Mouse (Mus musculus): ENCODE results near the gene Akap2. TPM values are rescaled to one million over a fixed set of nuclear protein-coding genes. Genes with fewer than 3 reads are reported as not detected.

Akap2 gene
- polyA plus RNA-seq, 2 experiments: 0.76 to 1.5 TPM

GRCm38 (mm10) chr4:57846381-57846990, 129.0 kb downstream of the Akap2 start:
- no peak for ATAC-seq (ENCODE audit: insufficient read depth)
- TF ChIP-seq EP300 (IDR thresholded peaks at IDR 0.05; ENCODE audit: low read depth) (no peak), CTCF (IDR thresholded peaks at IDR 0.05; ENCODE audit: low read depth) (no peak)
- WGBS (ENCODE audit: insufficient replicate concordance): 38% methylated on average over 11 of the region's 12 CpGs
- Histone ChIP-seq H3K4me1 (replicated peaks; ENCODE audit: control insufficient read depth in 2 of 2, insufficient read depth in 2 of 2, low read length in 1 of 2) (0 out of 4 replicates have a peak, but pooled peaks cover 0 to 2% of the 10 kb centered on the region in 2 experiments), H3K9me3 (ENCODE audit: control insufficient read depth, low read length) (no peaks in the 10 kb centered on the region), H3K27me3 (ENCODE audit: control insufficient read depth, insufficient read depth, low read length) (no peaks in the 10 kb centered on the region), H3K9ac (replicated peaks) (no peak overlapping the region), H3K4me2 (ENCODE audit: low read depth) (no peak overlapping the region), H3K36me3 (replicated peaks; ENCODE audit: control insufficient read depth, insufficient read depth, low read depth) (no peaks in the 10 kb centered on the region), H3K4me3 (ENCODE audit: insufficient read depth in 1 of 2, low read depth in 2 of 2, low read length in 2 of 2) (no peak overlapping the region), H3K27ac (no peak overlapping the region)
- no peak for DNase-seq (ENCODE audit: low read depth in 3 of 3, low spot score in 3 of 3)

GRCm38 (mm10) chr4:57846991-57847422, 129.6 kb downstream of the Akap2 start:
- H3K4me1 ChIP-seq (replicated peaks; ENCODE audit: control insufficient read depth in 2 of 2, insufficient read depth in 2 of 2, low read length in 1 of 2): 0 out of 4 replicates have a peak, but pooled peaks cover 0 to 2% of the 10 kb centered on the region in 2 experiments
- WGBS (ENCODE audit: insufficient replicate concordance): 52% methylated on average over 8 of the region's 8 CpGs
- no peak overlapping the region for H3K9ac ChIP-seq (replicated peaks)
- no peaks in the 10 kb centered on the region for H3K27me3 ChIP-seq (ENCODE audit: control insufficient read depth, insufficient read depth, low read length)
- ATAC-seq (ENCODE audit: insufficient read depth) (no peak), DNase-seq (ENCODE audit: low read depth in 3 of 3, low spot score in 3 of 3) (no peak)
- no peak overlapping the region for H3K4me2 ChIP-seq (ENCODE audit: low read depth)
- H3K36me3 ChIP-seq (replicated peaks; ENCODE audit: control insufficient read depth, insufficient read depth, low read depth): no peaks in the 10 kb centered on the region
- no peaks in the 10 kb centered on the region for H3K9me3 ChIP-seq (ENCODE audit: control insufficient read depth, low read length)
- TF ChIP-seq CTCF (IDR thresholded peaks at IDR 0.05; ENCODE audit: low read depth) (no peak), EP300 (IDR thresholded peaks at IDR 0.05; ENCODE audit: low read depth) (no peak)
- H3K4me3 ChIP-seq (ENCODE audit: insufficient read depth in 1 of 2, low read depth in 2 of 2, low read length in 2 of 2): no peak overlapping the region
- no peak overlapping the region for H3K27ac ChIP-seq

GRCm38 (mm10) chr4:57847676-57848075, 130.2 kb downstream of the Akap2 start:
- 65% methylated on average over 3 of the region's 3 CpGs for whole genome bisulfite sequencing (ENCODE audit: insufficient replicate concordance)
- no peak for DNase-seq (ENCODE audit: low read depth in 3 of 3, low spot score in 3 of 3)
- Histone ChIP-seq H3K36me3 (replicated peaks; ENCODE audit: control insufficient read depth, insufficient read depth, low read depth) (no peaks in the 10 kb centered on the region), H3K4me2 (ENCODE audit: low read depth) (no peak overlapping the region), H3K27ac (no peak overlapping the region), H3K9me3 (ENCODE audit: control insufficient read depth, low read length) (no peaks in the 10 kb centered on the region), H3K4me3 (ENCODE audit: insufficient read depth in 1 of 2, low read depth in 2 of 2, low read length in 2 of 2) (no peak overlapping the region), H3K27me3 (ENCODE audit: control insufficient read depth, insufficient read depth, low read length) (no peaks in the 10 kb centered on the region), H3K9ac (replicated peaks) (no peak overlapping the region), H3K4me1 (replicated peaks; ENCODE audit: control insufficient read depth in 2 of 2, insufficient read depth in 2 of 2, low read length in 1 of 2) (0 out of 4 replicates have a peak, but pooled peaks cover 0 to 2% of the 10 kb centered on the region in 2 experiments)
- TF ChIP-seq EP300 (IDR thresholded peaks at IDR 0.05; ENCODE audit: low read depth) (no peak), CTCF (IDR thresholded peaks at IDR 0.05; ENCODE audit: low read depth) (no peak)
- no peak for ATAC-seq (ENCODE audit: insufficient read depth)

- H3K27ac ChIP-seq: no peak overlapping the region
- H3K4me2 ChIP-seq (ENCODE audit: low read depth): no peak overlapping the region
- WGBS (ENCODE audit: insufficient replicate concordance): 28% methylated on average over 6 of the region's 6 CpGs
- ATAC-seq (ENCODE audit: insufficient read depth): no peak
- H3K9me3 ChIP-seq (ENCODE audit: control insufficient read depth, low read length): no peaks in the 10 kb centered on the region
- 0 out of 4 replicates have a peak, but pooled peaks cover 0 to 2% of the 10 kb centered on the region in 2 experiments for H3K4me1 ChIP-seq (replicated peaks; ENCODE audit: control insufficient read depth in 2 of 2, insufficient read depth in 2 of 2, low read length in 1 of 2)
- DNase-seq (ENCODE audit: low read depth in 3 of 3, low spot score in 3 of 3): no peak
- no peak overlapping the region for H3K9ac ChIP-seq (replicated peaks)
- no peak overlapping the region for H3K4me3 ChIP-seq (ENCODE audit: insufficient read depth in 1 of 2, low read depth in 2 of 2, low read length in 2 of 2)
- no peaks in the 10 kb centered on the region for H3K36me3 ChIP-seq (replicated peaks; ENCODE audit: control insufficient read depth, insufficient read depth, low read depth)
- no peak for TF ChIP-seq EP300 (IDR thresholded peaks at IDR 0.05; ENCODE audit: low read depth)
- TF ChIP-seq CTCF (IDR thresholded peaks at IDR 0.05; ENCODE audit: low read depth): no peak
- no peaks in the 10 kb centered on the region for H3K27me3 ChIP-seq (ENCODE audit: control insufficient read depth, insufficient read depth, low read length)
Observed at GRCm38 (mm10) chr4:57849465-57849864, 132.0 kb downstream of the Akap2 start.

- Histone ChIP-seq H3K4me2 (ENCODE audit: low read depth) (no peak overlapping the region), H3K4me3 (ENCODE audit: insufficient read depth in 1 of 2, low read depth in 2 of 2, low read length in 2 of 2) (no peak overlapping the region), H3K4me1 (replicated peaks; ENCODE audit: control insufficient read depth in 2 of 2, insufficient read depth in 2 of 2, low read length in 1 of 2) (0 out of 4 replicates have a peak, but pooled peaks cover 0 to 2% of the 10 kb centered on the region in 2 experiments), H3K9me3 (ENCODE audit: control insufficient read depth, low read length) (no peaks in the 10 kb centered on the region), H3K9ac (replicated peaks) (no peak overlapping the region), H3K36me3 (replicated peaks; ENCODE audit: control insufficient read depth, insufficient read depth, low read depth) (no peaks in the 10 kb centered on the region), H3K27ac (no peak overlapping the region), H3K27me3 (ENCODE audit: control insufficient read depth, insufficient read depth, low read length) (no peaks in the 10 kb centered on the region)
- WGBS (ENCODE audit: insufficient replicate concordance): 73% methylated on average over 1 of the region's 1 CpGs
- no peak for ATAC-seq (ENCODE audit: insufficient read depth)
- TF ChIP-seq CTCF (IDR thresholded peaks at IDR 0.05; ENCODE audit: low read depth) (no peak), EP300 (IDR thresholded peaks at IDR 0.05; ENCODE audit: low read depth) (no peak)
- no peak for DNase-seq (ENCODE audit: low read depth in 3 of 3, low spot score in 3 of 3)
Observed at GRCm38 (mm10) chr4:57851731-57852130, 134.3 kb downstream of the Akap2 start.

Measured in liver, embryonic 14.5 days (tissue).